Mouse (Mus musculus) forebrain, embryonic 14.5 days (tissue): Measurements from ENCODE around the gene Dpf3. TPM values are rescaled to one million over a fixed set of nuclear protein-coding genes. Genes with fewer than 3 reads are reported as not detected.

Source experiments
- ATAC-seq: fragments of 200-750 bp; cut with Nextera tagmentation; 2 replicates; pipeline ENCODE4 v1.8.0; 2017; ENCODE audit warnings: mild to moderate bottlenecking, moderate library complexity
- DNase-seq: peaks from one replicate; pipeline ENCODE4 v3.0.0-alpha.2; 2015; ENCODE audit warnings: low spot score
- H3K27ac ChIP-seq: fragments of 300-500 bp; sonication (generic); 2 replicates; pipeline ENCODE4 v1.5.1; 2014; ENCODE audit warnings: low read depth, mild to moderate bottlenecking, control low read depth, low read length, moderate library complexity
- H3K27me3 ChIP-seq: fragments of 300-500 bp; sonication (generic); replicated peaks from 2 replicates; pipeline ENCODE4 v1.6.1; 2014; ENCODE audit warnings: low read length, control low read depth, mixed read lengths; ENCODE audit not compliant: control insufficient read depth, insufficient read depth
- H3K36me3 ChIP-seq: fragments of 300-500 bp; sonication (generic); 2 replicates; pipeline ENCODE4 v1.6.1; 2014; ENCODE audit warnings: low read length, control low read depth; ENCODE audit not compliant: control insufficient read depth, insufficient read depth
- H3K4me1 ChIP-seq: fragments of 300-500 bp; sonication (generic); 2 replicates; pipeline ENCODE4 v1.6.1; 2014; ENCODE audit warnings: antibody characterized with exemption, low read length, control low read depth; ENCODE audit not compliant: control insufficient read depth, insufficient read depth
- H3K4me2 ChIP-seq: fragments of 300-500 bp; sonication (generic); 2 replicates; pipeline ENCODE4 v1.6.1; 2014; ENCODE audit warnings: mild to moderate bottlenecking, control low read depth, low read length
- H3K4me3 ChIP-seq: fragments of 300-500 bp; sonication (generic); 2 replicates; pipeline ENCODE4 v1.5.1; 2014; ENCODE audit warnings: low read depth, low read length, control low read depth
- H3K9ac ChIP-seq: fragments of 300-500 bp; sonication (generic); 2 replicates; pipeline ENCODE4 v1.6.1; 2014; ENCODE audit warnings: mild to moderate bottlenecking, low read length, control low read depth, moderate library complexity
- H3K9me3 ChIP-seq: fragments of 300-500 bp; sonication (generic); replicated peaks from 2 replicates; pipeline ENCODE4 v1.6.1; 2016; ENCODE audit warnings: low read length, control low read depth, mixed read lengths; ENCODE audit not compliant: control insufficient read depth
- WGBS: fragments of 180-500 bp; shearing (Covaris S2); extraction: QIAGEN DNeasy Blood & Tissue Kit; methylation state at CpG from one replicate; pipeline ENCODE4 v1.1.7; 2014; 5-methylcytosine and 5-hydroxymethylcytosine counted together
- polyA plus RNA-seq: library from polyadenylated mRNA; unstranded; fragments of >200 nt; fragmentation: Nextera tagmentation; extraction: Ambion mirVana; gene quantifications from 2 replicates; pipeline ENCODE4 v1.2.1, GENCODE M21; 2014

The Dpf3 gene
- polyA plus RNA-seq, 1 experiment from 2014 or later: 7.8 TPM

DNA sequence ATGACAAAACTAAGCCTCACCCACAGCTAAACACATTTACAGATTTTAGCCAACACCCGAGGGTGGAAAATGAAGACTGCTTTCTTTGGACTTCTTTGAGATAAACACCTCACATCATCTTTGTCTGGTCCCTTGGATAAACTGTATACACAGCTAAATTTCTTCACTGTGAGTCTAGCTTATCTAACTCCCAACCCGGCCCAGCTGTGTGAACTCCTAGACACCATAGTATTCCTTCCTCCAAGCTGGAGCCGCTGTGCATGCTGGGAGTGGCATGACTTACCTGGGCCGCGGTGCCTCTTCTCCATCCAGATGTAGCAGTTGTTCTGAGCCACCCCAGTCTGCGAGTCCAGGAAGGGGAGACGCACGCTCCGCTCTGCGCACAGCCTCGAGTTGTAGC, 117.3 kb downstream of the Dpf3 start:
- Histone ChIP-seq H3K4me1 (no peaks in the 10 kb centered on the region), H3K27ac (no peak overlapping the region), H3K27me3 (no peaks in the 10 kb centered on the region), H3K4me2 (no peak overlapping the region), H3K9ac (no peak overlapping the region), H3K4me3 (no peak overlapping the region), H3K36me3 (no peaks in the 10 kb centered on the region), H3K9me3 (peaks cover 4% of the 10 kb centered on the region; the same call in 1 of the 2 replicates)
- ATAC-seq (no peak), DNase-seq (no peak)
- WGBS: 92% methylated on average over 11 of the region's 11 CpGs

DNA sequence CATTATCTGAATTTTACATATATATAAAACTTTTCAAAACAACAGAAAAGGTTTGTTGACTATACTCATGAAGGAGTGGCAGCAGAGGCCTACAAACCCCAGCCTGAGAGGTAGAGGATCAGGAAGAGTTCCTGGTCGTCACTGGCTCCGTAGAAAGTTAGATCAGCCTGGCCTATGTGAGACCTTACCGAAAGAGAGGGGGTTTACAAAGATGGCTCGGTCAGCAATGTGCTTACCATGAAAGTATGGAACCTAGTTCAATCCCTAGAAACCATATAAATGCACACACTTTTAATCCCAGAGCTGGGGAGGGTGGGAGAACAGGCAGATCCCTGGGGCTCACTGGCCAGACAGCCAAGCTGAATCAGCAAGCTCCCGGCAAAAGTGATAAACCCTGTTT, 118.1 kb downstream of the Dpf3 start:
- ATAC-seq (no peak), DNase-seq (no peak)
- Histone ChIP-seq H3K9me3 (peaks cover 8% of the 10 kb centered on the region; the same call in 1 of the 2 replicates), H3K9ac (no peak overlapping the region), H3K4me2 (no peak overlapping the region), H3K36me3 (no peaks in the 10 kb centered on the region), H3K27me3 (no peaks in the 10 kb centered on the region), H3K4me1 (no peaks in the 10 kb centered on the region), H3K4me3 (no peak overlapping the region), H3K27ac (no peak overlapping the region)
- WGBS: 94% methylated on average over 5 of the region's 5 CpGs

DNA sequence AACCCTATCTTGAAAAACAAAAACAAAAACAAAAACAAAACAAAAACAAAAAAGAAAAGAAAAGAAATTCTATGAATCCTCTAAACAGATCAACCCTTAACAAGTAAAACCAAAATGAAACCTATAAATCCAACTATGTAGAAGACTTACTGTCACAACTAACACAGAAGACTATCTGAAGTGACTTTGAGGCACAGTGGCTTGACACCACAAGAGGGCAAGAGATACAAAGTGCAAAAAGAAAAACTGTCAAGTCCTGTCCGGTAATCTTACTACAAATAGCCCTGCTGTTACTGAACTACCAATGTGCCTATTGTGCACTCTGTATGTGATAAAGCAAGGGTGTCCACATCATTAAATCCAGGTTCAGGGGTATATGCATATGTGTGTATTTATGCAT, 120.0 kb downstream of the Dpf3 start:
- no peak for ATAC-seq
- 92% methylated on average over 1 of the region's 1 CpGs for WGBS
- H3K9ac ChIP-seq: no peak overlapping the region

DNA sequence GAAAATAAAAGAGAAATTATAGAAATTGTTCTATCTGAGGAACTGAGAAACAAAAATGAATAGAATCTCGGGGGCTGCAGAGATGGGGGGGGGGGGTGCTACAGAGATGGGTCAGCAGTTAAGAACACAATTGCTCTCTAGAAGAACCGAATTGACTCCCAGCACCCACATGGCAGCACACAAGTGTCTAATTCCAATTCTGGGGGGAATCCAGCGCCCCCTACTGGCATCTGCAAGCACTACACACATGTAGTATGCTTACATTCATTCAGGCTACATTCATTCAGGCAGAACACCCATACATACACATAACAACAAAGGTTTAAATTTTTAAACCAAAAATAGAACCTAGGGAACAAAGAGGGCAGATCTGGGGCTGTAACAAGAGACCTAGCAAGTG, 122.7 kb downstream of the Dpf3 start:
- DNase-seq (no peak), ATAC-seq (no peak)
- no peak overlapping the region for H3K27ac ChIP-seq
- no peaks in the 10 kb centered on the region for H3K4me1 ChIP-seq
- no peak overlapping the region for H3K4me3 ChIP-seq
- H3K4me2 ChIP-seq: no peak overlapping the region
- peaks cover 8% of the 10 kb centered on the region; the same call in 1 of the 2 replicates for H3K9me3 ChIP-seq
- WGBS: 65% methylated on average over 3 of the region's 3 CpGs
- no peak overlapping the region for H3K9ac ChIP-seq
- no peaks in the 10 kb centered on the region for H3K27me3 ChIP-seq
- H3K36me3 ChIP-seq: no peaks in the 10 kb centered on the region

More for the DNA sequence above, 120.0 kb downstream of the Dpf3 start:
- DNase-seq: no peak
- Histone ChIP-seq H3K9me3 (peaks cover 8% of the 10 kb centered on the region; the same call in 1 of the 2 replicates), H3K4me3 (no peak overlapping the region), H3K27ac (no peak overlapping the region), H3K4me1 (no peaks in the 10 kb centered on the region), H3K27me3 (no peaks in the 10 kb centered on the region), H3K36me3 (no peaks in the 10 kb centered on the region), H3K4me2 (no peak overlapping the region)

DNA sequence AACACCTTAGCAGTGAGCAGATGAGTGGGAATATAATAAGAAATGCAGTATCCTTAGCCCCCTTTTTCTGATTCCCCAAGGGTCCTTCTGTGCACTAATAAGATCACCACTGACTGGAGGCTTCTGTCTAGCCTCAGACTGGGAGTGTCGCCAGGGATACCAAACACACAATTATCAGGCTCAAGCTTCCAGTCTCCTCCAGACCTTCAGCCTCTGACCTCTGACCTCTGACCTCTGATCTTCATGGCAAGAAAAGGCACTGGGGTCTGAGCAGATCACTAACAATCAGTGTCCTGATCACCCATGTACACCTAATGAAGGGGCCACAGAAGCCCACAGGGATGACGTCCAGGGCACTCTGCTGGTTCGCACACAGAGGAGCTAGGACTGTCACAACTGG, 125.7 kb downstream of the Dpf3 start:
- H3K9me3 ChIP-seq: peaks cover 8% of the 10 kb centered on the region; the same call in 1 of the 2 replicates
- H3K4me3 ChIP-seq: no peak overlapping the region
- no peak overlapping the region for H3K4me2 ChIP-seq
- no peaks in the 10 kb centered on the region for H3K4me1 ChIP-seq
- H3K9ac ChIP-seq: no peak overlapping the region
- H3K27me3 ChIP-seq: no peaks in the 10 kb centered on the region
- 70% methylated on average over 3 of the region's 3 CpGs for WGBS
- no peak for ATAC-seq
- no peaks in the 10 kb centered on the region for H3K36me3 ChIP-seq
- H3K27ac ChIP-seq: no peak overlapping the region
- DNase-seq: no peak

DNA sequence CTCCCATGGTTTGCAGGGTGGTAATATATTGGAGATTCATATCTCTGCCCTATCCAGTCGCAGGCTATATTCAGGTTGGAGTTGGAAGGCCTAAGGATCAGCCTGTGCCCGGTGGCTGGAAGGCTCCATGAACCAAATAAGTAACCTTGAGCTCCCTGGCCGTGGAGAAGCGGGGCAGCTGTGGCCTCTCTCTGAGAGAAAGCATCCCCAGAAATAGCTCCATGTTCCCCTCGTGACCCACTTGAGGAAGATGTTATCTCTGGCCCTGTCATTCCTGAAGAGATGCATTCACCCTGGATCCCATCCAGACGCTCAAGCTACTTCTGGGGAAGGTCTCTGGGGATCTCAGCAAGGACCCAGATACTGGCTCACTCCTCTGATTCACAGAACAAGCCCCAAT, 134.9 kb downstream of the Dpf3 start:
- Histone ChIP-seq H3K27ac (no peak overlapping the region), H3K4me1 (no peaks in the 10 kb centered on the region), H3K4me3 (no peak overlapping the region), H3K9me3 (no peaks in the 10 kb centered on the region), H3K4me2 (no peak overlapping the region), H3K36me3 (no peaks in the 10 kb centered on the region), H3K9ac (no peak overlapping the region), H3K27me3 (no peaks in the 10 kb centered on the region)
- no peak for ATAC-seq
- 88% methylated on average over 6 of the region's 6 CpGs for WGBS
- DNase-seq: no peak

DNA sequence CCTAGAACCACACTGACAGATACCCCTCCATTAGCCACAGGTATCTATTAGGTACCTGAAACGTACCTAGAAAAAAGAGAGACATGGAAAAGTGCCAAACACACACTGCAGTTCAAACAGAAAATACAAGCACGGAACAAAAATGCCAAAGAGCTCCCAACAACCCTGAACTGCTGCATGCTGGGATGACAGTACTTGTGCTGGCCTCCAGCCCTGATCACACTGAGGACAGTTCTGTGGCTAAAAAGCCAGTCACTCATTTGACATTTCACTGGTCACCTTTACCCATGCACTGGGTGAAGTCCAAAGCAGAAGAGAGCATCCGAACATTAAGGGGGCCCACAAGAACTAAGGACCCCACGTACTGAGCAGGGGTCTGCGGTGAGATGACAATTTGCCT, 137.8 kb downstream of the Dpf3 start:
- Histone ChIP-seq H3K36me3 (no peaks in the 10 kb centered on the region), H3K4me1 (no peaks in the 10 kb centered on the region), H3K27me3 (no peaks in the 10 kb centered on the region), H3K27ac (no peak overlapping the region), H3K4me3 (no peak overlapping the region), H3K4me2 (no peak overlapping the region), H3K9ac (no peak overlapping the region), H3K9me3 (no peaks in the 10 kb centered on the region)
- DNase-seq: no peak
- 84% methylated on average over 5 of the region's 5 CpGs for WGBS
- no peak for ATAC-seq

DNA sequence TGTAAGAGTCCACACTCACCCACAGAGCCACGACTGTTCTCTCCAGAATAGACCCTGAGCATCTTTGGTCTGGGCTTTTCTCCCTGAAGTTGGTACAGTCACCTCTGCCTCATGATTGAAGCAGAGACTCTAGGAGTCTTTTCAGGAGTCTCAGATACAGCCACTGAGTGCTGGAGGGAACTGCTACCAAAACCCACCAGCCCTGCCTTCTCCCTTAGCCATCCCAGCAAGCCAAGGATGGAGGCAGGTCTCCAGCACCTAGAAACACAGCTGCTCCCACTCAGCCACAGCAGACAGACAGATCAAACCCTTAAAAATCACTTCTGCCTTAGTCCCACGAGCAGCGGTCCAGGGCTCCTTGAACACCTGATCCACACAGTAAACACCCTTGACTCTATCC, 139.3 kb downstream of the Dpf3 start:
- Histone ChIP-seq H3K36me3 (no peaks in the 10 kb centered on the region), H3K9ac (no peak overlapping the region), H3K4me3 (no peak overlapping the region), H3K4me1 (no peaks in the 10 kb centered on the region), H3K4me2 (no peak overlapping the region), H3K27ac (no peak overlapping the region), H3K27me3 (no peaks in the 10 kb centered on the region), H3K9me3 (no peaks in the 10 kb centered on the region)
- no peak for DNase-seq
- 81% methylated on average over 3 of the region's 3 CpGs for WGBS
- no peak for ATAC-seq

DNA sequence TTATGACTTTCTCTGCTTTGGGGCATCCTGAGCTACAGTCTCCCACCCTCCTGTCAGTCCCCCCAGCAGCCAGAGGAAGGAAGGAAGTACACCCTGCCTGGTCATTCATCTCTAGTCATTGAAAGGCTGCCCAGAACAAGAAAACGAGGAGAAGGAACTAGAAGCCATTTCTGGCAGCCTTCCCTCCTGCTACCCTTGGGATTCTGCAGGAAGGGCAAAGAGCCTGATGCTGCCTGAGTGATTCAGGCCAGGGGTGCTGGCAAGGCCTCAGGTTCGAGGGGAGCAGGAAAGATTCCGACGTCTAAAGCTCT, 144.7 kb downstream of the Dpf3 start:
- H3K27ac ChIP-seq: no peak overlapping the region

More for the DNA sequence above, 144.7 kb downstream of the Dpf3 start:
- no peak overlapping the region for H3K4me3 ChIP-seq
- WGBS: 50% methylated on average over 4 of the region's 4 CpGs
- ATAC-seq (no peak), DNase-seq (peak; percentile 19)
- no peak overlapping the region for H3K4me2 ChIP-seq
- H3K4me1 ChIP-seq: peaks cover 1% of the 10 kb centered on the region; the same call in 1 of the 2 replicates
- H3K36me3 ChIP-seq: no peaks in the 10 kb centered on the region
- H3K9ac ChIP-seq: no peak overlapping the region
- no peaks in the 10 kb centered on the region for H3K27me3 ChIP-seq
- H3K9me3 ChIP-seq: no peaks in the 10 kb centered on the region
